Mouse (Mus musculus): Measurements from ENCODE around the gene Gm9789.

DNA sequence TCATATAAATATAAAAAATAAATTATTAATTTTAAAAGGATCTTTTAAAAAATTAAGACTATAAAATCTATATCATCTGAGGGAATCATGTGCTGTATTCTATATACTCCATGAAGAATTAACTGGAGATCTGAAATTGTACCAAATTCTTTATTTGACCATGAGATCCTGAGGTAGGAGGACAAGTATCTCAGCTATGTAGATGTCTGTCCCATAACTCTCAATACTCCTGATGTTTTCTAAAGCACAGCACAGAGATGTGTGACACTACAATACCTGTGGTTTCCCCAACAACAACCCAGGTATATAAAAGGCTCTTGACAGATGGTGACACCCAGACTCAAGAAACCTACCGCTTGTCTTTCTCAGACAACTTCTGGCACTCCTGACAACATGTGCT lies 17.2 kb upstream of the Gm9789 start, which contains the start of gene Gm6358:
- TF ChIP-seq CTCF (IDR thresholded peaks at IDR 0.05; ENCODE audit: low read depth, low read length) (no peak), POLR2A (IDR thresholded peaks at IDR 0.05; ENCODE audit: borderline replicate concordance, low read depth, low read length) (no peak)
